Mouse (Mus musculus) G1E (cell line): ENCODE measurements around the gene Slit1. TPM values are rescaled to one million over a fixed set of nuclear protein-coding genes. Genes with fewer than 3 reads are reported as not detected.

ENCODE experiments used
- ATAC-seq: 2 replicates; pipeline ENCODE4 v1.8.0; 2016; ENCODE audit warnings: mild to moderate bottlenecking; ENCODE audit not compliant: insufficient number of reproducible peaks, poor library complexity, low FRiP score, severe bottlenecking; ENCODE audit errors: extremely low read depth
- DNase-seq: peaks from one replicate; pipeline ENCODE4 v3.0.0; 2012; ENCODE audit warnings: low spot score
- H3K27me3 ChIP-seq: 2 replicates; pipeline ENCODE4 v1.6.1; 2012; ENCODE audit warnings: mild to moderate bottlenecking, low read length, inconsistent platforms; ENCODE audit not compliant: insufficient read depth
- H3K36me3 ChIP-seq: replicated peaks from 2 replicates; pipeline ENCODE3; 2012; ENCODE audit warnings: mild to moderate bottlenecking, inconsistent platforms
- H3K4me1 ChIP-seq: 2 replicates; pipeline ENCODE4 v1.6.1; 2012; ENCODE audit warnings: low read depth, low read length, inconsistent platforms, mixed read lengths; ENCODE audit not compliant: insufficient read depth
- H3K4me3 ChIP-seq: 2 replicates; pipeline ENCODE4 v1.5.1; 2012; ENCODE audit warnings: low read depth, mild to moderate bottlenecking, inconsistent platforms, low read length, moderate library complexity, mixed read lengths
- H3K9me3 ChIP-seq: replicated peaks from 2 replicates; pipeline ENCODE4 v1.6.1; 2012; ENCODE audit warnings: inconsistent platforms
- CTCF ChIP-seq: IDR thresholded peaks from 2 replicates; pipeline ENCODE4 v1.5.1; 2012; ENCODE audit warnings: low read depth, low read length, inconsistent platforms, mixed read lengths
- GATA1 ChIP-seq: IDR thresholded peaks from 2 replicates; pipeline ENCODE4 v1.6.1; 2012; ENCODE audit warnings: borderline replicate concordance, low read length, inconsistent platforms, mixed read lengths
- GATA2 ChIP-seq: IDR thresholded peaks from 2 replicates; pipeline ENCODE4 v1.6.1; 2012; ENCODE audit warnings: low read depth, low read length, inconsistent platforms, borderline replicate concordance
- POLR2AphosphoS5 ChIP-seq: IDR thresholded peaks from 2 replicates; pipeline ENCODE4 v1.6.1; 2012; ENCODE audit warnings: low read depth, low read length, inconsistent platforms; ENCODE audit not compliant: insufficient replicate concordance
- TAL1 ChIP-seq: conservative IDR thresholded peaks from 2 replicates; pipeline ENCODE4 v1.6.1; 2012; ENCODE audit warnings: low read depth, low read length, inconsistent platforms, mixed read lengths
- polyA plus RNA-seq: library from polyadenylated mRNA; stranded (reverse); fragments of >175 nt; gene quantifications from 2 replicates; pipeline ENCODE4 v1.2.3, GENCODE M21; 2012
- total RNA-seq, 2 experiments: library from RNA; stranded (forward) in 1 of 2; stranded (reverse) in 1 of 2; fragments of 200-1000 nt in 1 of 2; fragments of >200 nt in 1 of 2; fragmentation: Nextera tagmentation in 1 of 2; gene quantifications; 2 replicates each; pipeline ENCODE4 v1.2.3; 2014 to 2017

The Slit1 gene
- total and polyA plus RNA-seq, 3 experiments = 0.04 to 0.11 TPM; not detected in 1

- ATAC-seq = no peak
- DNase-seq = no peak
- Histone ChIP-seq H3K27me3 (peaks cover 43% of the 10 kb centered on the region), H3K4me1 (no peaks in the 10 kb centered on the region), H3K4me3 (no peak overlapping the region), H3K9me3 (no peaks in the 10 kb centered on the region), H3K36me3 (no peaks in the 10 kb centered on the region)
- TF ChIP-seq POLR2AphosphoS5 (no peak), CTCF (no peak), GATA2 (no peak), TAL1 (no peak), GATA1 (no peak)
These were observed 55.6 kb downstream of the Slit1 start for GRCm38 (mm10) chr19:41687836-41688235.

DNA sequence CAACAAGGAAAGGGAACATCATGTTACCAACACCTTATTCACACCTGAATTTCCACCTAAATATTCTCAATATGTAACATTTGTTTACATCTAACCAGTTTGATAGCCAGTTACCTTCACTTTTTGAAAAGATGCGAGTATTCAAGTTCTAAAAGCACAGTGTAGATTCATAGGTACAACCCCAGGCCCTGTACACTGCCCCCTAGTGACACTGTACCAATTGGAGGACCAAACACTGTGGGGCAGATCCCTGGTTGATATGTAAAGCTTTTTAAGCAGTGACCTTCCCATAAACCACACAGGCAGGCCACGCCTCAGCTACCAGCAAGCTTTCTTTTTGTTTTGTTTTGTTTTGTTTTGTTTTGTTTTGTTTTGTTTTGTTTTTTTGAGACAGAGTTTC is 57.3 kb downstream of the Slit1 start:
- peaks cover 38% of the 10 kb centered on the region for H3K27me3 ChIP-seq
- ATAC-seq (no peak), DNase-seq (no peak)

DNA sequence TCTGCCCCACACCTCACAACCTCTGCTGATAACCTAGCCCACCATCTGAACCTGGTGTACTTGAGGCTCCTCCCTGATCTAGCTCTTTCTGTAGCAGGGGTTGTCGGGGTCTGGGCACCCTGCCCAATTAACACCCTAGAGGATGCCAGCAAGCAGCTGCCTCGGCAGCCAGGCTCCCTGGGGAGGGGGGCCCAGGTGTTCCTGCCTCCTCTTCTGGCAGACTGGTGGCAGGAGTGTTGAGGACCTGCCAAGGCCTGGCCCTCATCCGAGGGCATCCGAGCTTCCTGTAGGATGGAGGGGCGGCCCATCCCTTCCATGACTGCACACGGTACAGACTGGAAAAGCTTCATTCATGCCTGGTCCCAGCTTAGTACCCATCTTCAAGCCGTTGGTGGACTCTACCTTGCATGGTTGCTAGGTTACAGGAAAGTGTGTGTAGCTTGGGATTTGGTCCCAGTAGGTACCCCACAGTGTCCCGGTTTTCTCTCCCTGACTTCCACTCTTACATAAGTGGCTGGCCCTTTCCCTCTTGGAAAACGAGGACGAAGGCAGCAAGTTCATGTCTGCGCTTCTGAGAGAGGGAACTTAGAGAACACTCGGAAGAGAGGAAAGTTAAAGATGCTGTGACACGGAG is 57.9 kb downstream of the Slit1 start:
- no peaks in the 10 kb centered on the region for H3K9me3 ChIP-seq
- no peaks in the 10 kb centered on the region for H3K36me3 ChIP-seq
- peaks cover 37% of the 10 kb centered on the region for H3K27me3 ChIP-seq
- ATAC-seq (no peak), DNase-seq (no peak)
- H3K4me1 ChIP-seq = no peaks in the 10 kb centered on the region
- H3K4me3 ChIP-seq = no peak overlapping the region
- no peak for TF ChIP-seq CTCF
- no peak for TF ChIP-seq POLR2AphosphoS5
- no peak for TF ChIP-seq TAL1
- no peak for TF ChIP-seq GATA1
- no peak for TF ChIP-seq GATA2

More for the DNA sequence above, 57.3 kb downstream of the Slit1 start:
- no peaks in the 10 kb centered on the region for H3K9me3 ChIP-seq
- H3K36me3 ChIP-seq = no peaks in the 10 kb centered on the region
- H3K4me1 ChIP-seq = no peaks in the 10 kb centered on the region
- H3K4me3 ChIP-seq = no peak overlapping the region
- TF ChIP-seq TAL1 = no peak
- TF ChIP-seq CTCF = 0 out of 2 replicates have a peak, but pooled peaks have one; percentile 14

DNA sequence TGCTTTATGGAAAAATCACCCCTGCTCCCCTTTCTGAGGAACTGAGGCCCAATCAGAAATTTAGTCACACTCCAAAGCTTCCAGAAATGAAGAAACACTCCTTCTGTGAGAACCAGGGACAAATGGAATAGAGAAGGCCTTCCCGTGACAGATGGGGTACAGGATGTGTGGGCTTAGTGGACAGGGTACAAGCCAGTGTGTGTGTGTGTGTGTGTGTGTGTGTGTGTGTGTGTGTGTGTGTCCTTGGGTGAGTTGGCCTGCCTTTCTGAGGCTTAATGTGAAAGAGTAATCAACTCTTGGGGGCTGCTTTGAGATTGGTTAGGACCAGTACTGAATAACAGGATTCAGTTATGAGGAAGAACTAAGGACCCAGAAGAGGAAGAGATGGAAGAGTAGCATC is 58.6 kb downstream of the Slit1 start:
- DNase-seq (no peak), ATAC-seq (no peak)
- no peaks in the 10 kb centered on the region for H3K4me1 ChIP-seq
- no peaks in the 10 kb centered on the region for H3K9me3 ChIP-seq
- no peak for TF ChIP-seq CTCF
- TF ChIP-seq TAL1 = no peak
- no peak for TF ChIP-seq POLR2AphosphoS5
- no peak for TF ChIP-seq GATA1
- TF ChIP-seq GATA2 = no peak
- peaks cover 36% of the 10 kb centered on the region for H3K27me3 ChIP-seq
- H3K4me3 ChIP-seq = no peak overlapping the region
- no peaks in the 10 kb centered on the region for H3K36me3 ChIP-seq

GRCm38 (mm10) chr19:41683951-41684350 is 59.5 kb downstream of the Slit1 start:
- TF ChIP-seq TAL1 (no peak), POLR2AphosphoS5 (no peak), CTCF (no peak), GATA1 (no peak), GATA2 (no peak)
- H3K4me3 ChIP-seq = no peak overlapping the region
- DNase-seq = no peak

DNA sequence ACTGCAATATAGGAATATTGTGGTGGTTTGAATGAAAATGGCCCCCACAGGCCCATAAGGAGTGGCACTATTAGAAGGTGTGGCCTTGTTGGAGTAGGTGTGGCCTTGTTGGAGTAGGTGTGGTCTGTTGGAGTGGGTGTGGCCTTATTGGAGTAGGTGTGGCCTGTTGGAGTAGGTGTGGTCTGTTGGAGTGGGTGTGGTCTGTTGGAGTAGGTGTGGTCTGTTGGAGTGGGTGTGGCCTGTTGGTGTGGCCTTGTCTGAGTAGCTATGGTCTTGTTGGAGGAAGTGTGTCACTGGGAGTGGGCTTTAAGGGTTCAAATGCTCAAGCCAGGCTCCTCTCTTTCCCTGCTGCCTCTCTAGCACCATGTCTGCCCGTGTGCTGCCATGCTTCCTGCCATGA is 63.2 kb downstream of the Slit1 start:
- ATAC-seq = no peak
- no peaks in the 10 kb centered on the region for H3K9me3 ChIP-seq
- DNase-seq = no peak
- TF ChIP-seq CTCF = no peak
- H3K27me3 ChIP-seq = peaks cover 19% of the 10 kb centered on the region
- H3K4me1 ChIP-seq = no peaks in the 10 kb centered on the region
- no peaks in the 10 kb centered on the region for H3K36me3 ChIP-seq
- H3K4me3 ChIP-seq = no peak overlapping the region

More at GRCm38 (mm10) chr19:41683951-41684350, 59.5 kb downstream of the Slit1 start:
- peaks cover 30% of the 10 kb centered on the region for H3K27me3 ChIP-seq
- no peaks in the 10 kb centered on the region for H3K4me1 ChIP-seq
- no peaks in the 10 kb centered on the region for H3K36me3 ChIP-seq
- no peaks in the 10 kb centered on the region for H3K9me3 ChIP-seq
- ATAC-seq = no peak

- ATAC-seq = no peak
- no peaks in the 10 kb centered on the region for H3K36me3 ChIP-seq
- peaks cover 8% of the 10 kb centered on the region; the same call in 1 of the 2 replicates for H3K27me3 ChIP-seq
- no peaks in the 10 kb centered on the region for H3K9me3 ChIP-seq
- no peak for DNase-seq
- no peaks in the 10 kb centered on the region for H3K4me1 ChIP-seq
- TF ChIP-seq GATA2 = no peak
- no peak for TF ChIP-seq CTCF
- TF ChIP-seq TAL1 = no peak
- no peak for TF ChIP-seq POLR2AphosphoS5
- TF ChIP-seq GATA1 = no peak
- H3K4me3 ChIP-seq = no peak overlapping the region
These were observed 64.4 kb downstream of the Slit1 start for GRCm38 (mm10) chr19:41679028-41679427.
